Mouse (Mus musculus) frontal cortex, adult (tissue): Measurements from ENCODE around the gene Gm30191.
A peak's percentile ranks its signal among the peaks of the same experiment; 100 is the strongest.
"Not testable (repeated sequence)": the region's sequence is repeated elsewhere in the genome, so short reads cannot be mapped to it uniquely, and the experiment has no call there.

Source experiments
- ATAC-seq: cut with Nextera tagmentation; 2 replicates; pipeline ENCODE4 v1.9.2; 2017; ENCODE audit warnings: mild to moderate bottlenecking, moderate library complexity, mixed read lengths; ENCODE audit not compliant: low TSS enrichment

The Gm30191 gene

DNA sequence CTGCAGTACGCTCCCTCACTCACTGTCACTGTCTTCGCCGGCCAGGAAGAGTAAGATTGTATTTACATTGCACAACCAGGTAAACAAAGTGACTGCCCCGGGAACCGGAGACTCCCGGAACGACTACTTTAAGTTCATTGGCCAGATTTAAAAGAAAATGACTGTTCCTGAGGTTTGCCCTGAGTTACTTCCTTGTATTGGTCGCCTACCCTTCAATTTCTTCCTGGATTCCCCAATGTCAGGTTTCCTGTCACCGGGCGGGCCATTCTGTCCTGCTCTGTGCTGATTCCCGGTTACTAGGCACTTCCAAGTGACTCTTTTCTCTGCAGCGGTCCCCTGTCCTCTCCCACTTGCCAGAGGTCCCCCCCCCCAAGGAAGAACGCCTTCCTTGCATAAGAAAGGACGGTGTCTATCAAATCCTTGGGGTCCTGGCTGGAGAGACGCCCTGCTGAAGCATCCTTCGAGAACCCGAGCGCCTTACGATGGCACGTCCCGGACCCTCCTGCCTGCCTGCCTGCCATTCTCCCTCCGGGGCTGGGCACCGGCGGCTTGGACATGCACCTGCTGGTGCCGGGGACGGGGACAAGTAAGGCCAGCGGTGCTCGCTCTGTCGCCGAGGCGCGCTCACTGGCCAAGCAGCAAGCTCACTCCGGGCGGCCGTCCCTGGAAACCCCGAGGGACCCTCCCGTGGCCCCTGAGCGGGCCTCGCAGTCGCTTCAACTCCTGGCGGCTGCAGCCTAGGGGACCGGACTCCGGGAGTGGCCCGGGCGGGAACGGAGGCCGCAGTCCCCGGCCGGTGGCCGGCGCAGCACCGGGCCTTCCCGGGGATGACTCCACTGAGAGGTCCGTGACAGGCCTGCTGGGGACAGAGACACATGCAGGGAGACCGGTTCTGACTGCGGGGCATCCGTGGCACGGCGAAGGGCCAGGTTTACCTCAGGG is 39.8 kb downstream of the Gm30191 start:
- peak; percentile 41; the same call in 1 of the 2 replicates for ATAC-seq

DNA sequence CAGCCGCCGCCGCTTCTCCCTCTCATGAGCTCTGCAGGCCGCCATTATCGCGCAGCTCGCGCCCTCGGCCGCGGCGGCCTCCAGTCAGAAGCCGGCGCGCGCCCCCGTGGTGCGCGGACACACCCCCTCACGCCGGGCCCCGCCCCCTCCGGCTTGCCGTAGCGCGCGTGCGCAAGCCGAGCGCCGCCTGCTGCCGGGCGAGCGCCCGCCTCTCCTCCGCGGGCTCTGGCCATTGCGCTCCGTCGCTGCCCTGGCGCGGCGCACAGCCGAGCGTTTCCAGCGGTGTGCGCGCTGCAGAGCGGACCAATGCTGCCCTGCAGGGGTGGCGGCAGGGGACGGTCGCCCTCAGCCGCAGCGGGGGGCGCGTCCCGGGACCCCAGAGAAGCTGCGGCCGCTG is 40.4 kb downstream of the Gm30191 start:
- peak; percentile 92 for ATAC-seq

DNA sequence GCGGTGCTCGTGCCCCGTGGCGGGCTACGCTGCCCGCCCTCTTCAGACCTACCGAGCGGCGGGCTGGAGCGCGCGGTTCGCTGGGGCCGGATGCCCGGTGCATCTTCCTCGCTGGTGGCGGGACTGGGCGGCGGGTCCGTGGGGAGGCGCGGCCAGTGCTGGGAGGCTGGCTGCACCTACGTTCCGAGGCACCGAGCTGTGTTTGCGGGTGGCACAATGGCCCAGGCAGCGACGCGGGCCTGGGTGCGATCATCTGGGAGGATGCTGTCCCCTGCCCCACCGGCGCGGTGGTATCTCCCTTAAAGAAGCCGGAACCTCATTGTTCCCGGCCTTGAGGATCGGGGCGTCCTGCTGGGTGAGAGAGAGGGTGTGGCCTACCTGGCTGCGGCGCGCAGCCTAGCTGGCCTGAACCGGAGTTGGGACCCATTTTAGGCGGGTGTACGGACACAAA is 40.9 kb downstream of the Gm30191 start, which contains the start of gene Pdik1l:
TSS of gene Pdik1l (minus strand) at position 321 of the 451 bp plus-strand sequence.
- ATAC-seq: peak; percentile 84

DNA sequence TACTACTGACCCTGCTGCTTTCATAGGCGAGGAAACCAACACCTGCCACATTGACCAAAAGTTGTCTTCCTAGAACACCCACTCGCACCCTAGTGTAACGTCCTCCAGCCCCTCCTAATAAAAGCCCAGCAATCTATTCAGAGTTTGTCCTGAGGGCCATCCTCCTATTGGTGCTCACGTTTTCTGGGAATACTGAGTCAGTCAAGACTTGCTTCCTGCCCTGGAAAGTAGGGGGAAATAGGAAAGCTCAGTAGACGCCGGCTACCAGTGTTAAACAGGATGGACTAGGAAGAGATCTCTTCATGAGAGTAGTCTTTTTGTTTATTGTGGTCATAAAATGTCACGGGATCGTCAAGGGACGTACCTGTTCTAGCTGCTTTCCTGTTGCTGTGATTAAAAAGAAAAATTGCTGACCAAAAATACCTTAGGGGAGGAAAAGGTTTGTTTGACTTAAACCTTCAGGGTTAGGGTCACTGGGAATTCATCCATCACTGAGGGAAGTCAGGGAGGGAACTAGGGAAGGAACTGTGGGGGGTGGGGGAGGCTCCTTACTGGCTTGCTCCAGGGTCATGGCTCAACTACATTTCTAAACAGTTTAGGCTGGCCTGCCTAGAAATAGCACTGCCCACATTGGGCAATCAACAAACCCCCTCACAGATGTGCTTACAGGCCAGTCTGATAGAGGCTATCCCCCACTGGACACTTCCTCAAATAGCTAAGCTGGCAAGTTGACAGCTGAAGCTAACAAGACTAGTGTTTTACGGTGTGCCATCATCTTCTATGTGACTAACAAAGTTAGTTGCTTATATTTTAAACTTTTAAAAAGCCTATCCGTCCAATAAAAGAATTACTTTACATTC is 41.9 kb downstream of the Gm30191 start:
- no peak for ATAC-seq

DNA sequence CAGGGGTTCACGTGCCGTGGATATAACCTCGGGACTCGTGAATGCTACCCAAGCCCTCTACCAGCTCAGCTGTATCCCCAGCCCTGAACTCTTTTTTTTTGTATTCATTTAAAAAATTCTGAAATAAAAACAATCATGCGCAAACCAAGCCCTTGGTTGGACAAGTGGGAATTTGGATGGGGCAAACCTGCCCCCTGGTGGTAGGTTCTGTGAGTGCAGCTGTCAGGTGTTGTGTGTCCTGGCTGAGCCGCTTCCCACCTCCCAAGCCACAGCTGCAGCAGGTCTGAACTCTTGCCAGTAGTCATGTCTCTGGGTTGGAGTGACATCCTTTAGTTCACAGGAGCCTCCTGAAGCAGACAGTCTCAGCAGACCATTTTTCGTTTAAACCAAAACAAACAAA is 45.3 kb downstream of the Gm30191 start:
- no peak for ATAC-seq

DNA sequence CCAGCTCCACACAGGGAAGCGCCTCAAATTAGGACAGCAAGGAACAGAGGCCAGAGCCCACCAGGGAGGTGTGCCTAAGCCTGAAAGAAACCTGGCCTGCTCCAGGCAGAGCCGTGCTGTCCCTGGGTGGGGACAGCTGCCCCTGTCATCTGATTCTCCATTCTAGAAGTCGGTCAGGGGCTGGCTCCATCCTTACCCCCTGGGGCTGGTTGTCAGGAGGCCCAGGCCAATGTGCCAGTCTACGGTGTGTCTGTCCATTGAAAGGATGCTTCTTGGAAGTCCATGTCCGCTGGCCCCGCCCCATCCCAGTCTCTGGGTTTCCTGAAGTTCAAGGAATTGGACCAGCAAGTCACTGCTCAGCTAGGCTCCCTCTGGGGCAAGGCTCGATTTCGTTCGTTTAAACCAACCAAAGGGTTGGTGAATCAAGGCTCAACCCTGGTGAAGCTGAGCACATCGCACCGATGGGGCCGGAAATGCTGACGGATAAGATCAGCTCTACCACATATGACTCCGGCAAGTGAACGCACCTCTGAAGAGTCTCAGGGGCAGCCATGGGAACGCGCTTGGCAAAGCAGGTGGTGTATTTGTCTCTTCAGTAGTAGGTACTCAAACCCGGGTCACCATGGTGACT is 46.4 kb downstream of the Gm30191 start:
- no peak for ATAC-seq

DNA sequence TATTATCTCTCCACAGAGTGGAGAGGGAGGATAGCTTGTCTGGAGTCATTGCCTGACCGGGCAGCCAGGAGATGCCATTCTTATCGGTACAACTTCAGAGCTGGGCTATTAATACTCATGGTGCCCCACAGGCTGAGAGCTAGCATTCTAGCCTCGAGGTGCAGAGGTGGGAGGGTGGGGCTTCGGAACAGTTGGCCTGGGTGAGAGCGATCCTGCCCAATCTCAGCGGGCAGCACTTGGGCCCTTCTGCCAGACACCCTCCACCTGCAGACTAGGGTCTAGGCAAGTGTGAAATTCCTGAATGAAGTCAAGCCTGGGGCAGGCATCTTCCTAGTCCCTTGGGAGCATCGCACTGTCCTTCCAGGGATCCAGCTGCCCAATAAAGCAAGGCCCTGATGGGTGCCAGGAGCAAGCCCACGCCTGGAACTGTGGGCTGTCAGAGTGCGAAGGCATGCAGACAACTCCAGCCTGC is 47.0 kb downstream of the Gm30191 start:
- ATAC-seq: no peak

DNA sequence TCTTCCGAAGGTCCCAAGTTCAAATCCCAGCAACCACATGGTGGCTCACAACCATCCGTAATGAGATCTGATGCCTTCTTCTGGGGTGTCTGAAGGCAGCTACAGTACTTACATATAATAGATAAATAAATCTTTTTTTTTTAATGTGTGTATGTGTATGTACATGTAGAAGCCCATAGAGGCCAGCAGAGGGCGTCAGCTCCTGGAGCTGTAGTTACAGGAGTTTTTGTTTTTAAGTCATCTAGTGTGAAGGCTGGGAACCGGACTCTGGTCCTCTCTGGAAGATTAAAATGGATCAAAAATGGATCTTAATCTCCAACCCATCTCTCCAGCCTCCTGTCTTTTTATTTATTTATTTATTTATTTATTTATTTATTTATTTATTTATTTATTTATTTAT is 49.4 kb downstream of the Gm30191 start:
- not testable (repeated sequence) for ATAC-seq

DNA sequence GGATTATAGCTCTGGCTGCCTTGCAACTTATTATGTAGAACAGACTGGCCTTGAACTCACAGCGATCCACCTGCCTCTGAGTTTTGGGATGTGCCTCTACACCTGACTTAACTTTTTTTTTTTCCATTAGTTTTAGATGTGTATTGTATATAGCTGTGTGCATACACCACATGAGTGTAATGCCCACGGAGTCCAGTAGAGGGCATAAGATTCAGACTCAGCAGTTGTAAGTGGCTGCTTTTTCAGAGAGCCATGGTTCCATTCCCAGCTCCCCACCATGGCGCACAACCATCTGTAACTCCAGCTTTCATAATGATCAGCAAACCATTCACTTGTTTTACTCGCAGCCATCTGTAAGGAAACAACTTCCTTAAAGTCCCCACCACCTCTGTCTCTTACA is 49.8 kb downstream of the Gm30191 start:
- ATAC-seq: no peak

DNA sequence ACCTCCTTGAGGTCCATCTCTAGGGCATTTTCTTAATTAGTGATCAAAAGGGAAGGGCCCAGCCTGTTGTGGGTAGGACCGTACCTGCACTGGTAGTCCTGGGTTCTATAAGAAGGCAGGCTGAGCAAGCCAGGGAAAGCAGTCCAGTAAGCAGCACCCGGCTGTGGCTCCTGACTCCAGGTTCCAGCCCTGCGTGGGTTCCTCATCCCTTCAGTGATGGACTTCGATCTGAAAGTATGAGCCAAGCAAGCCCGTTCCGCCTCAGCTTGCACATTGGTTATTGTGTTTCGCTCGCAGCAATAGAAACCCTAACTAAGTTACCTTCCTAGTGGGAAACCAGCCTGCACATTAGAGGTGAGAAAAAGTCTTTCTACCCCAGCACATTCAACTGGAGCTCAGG is 50.6 kb downstream of the Gm30191 start:
- no peak for ATAC-seq

DNA sequence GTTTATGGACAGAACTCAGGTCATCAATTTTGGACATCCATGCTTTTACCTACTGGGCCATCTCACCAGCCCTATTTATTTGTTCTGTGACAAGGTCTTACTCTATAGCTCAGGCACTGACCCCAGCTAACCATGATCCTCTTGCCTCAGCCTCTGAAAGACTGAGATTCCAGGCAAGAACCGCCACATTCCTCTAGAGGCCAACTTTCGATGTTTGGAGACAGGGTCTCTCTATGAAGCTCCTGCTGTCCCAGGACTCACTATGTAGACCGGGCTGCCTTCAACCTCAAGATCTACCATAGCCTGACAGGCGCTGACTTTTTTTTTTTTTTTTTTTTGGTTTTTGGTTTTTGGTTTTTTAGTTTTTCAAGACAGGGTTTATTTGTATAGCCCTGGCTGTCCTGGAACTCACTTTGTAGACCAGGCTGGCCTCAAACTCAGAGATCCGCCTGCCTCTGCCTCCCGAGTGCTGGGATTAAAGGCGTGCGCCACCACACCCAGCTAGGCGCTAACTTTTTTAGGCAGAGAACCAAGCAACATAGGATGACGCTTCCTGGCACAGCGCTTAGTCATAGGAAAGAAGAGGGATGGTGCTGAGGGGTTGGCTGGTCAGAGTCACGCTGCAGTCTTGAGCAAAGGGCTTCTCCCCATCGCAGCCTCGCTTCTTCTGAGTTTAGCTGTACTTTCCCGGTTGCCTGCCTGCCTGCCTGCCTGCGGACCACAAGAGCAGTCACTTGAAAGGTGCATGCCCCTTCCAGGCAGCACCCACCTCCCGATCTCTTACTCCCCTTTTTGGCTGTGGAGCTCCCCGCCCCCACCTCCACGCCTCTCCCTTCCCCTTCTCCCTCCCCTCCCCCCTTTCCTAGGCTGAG is 52.1 kb downstream of the Gm30191 start:
- 0 out of 2 replicates have a peak, but pooled peaks have one; percentile 50 for ATAC-seq

DNA sequence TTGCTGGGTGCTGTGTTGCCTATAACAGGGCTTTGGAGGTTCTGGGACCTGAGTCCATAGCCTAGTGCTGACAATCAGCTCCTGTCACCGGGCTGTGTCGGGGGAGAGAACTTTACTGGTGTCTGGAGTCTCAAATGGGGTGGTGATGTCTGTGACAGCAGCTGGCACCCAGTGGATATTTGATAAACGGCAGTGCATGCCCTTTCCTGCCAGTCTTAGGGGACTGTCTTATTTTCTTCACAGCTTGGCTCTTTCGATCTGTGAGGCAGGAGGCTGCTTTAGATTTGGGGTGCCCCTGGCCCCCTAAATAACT is 52.7 kb downstream of the Gm30191 start:
- no peak for ATAC-seq
